9 mouse cellular contexts compared by ENCODE assay signal in genomic region chr1:174501661-174502030, GRCm38 (mm10). TPM values are rescaled to one million over a fixed set of nuclear protein-coding genes. Genes with fewer than 3 reads are reported as not detected.
DNase-seq lines count a peak whose midpoint lies in the region; ATAC-seq and TF ChIP-seq lines count a peak whose summit lies in the region.
"Had no signal": no experiment of that assay in that cellular context is flagged by ENCODE, and none has a peak within 500 bp of the region (broad histone marks: within the 10 kb centered on the region; RNA-seq: fewer than 3 reads in every experiment).

Gene Fmn2, plus strand, starts transcription at chr1:174501825.

- peaks cover 1% of the 10 kb centered on the region; the same call in 1 of the 2 replicates for H3K27me3 ChIP-seq in kidney, adult 2 months (replicated peaks; ENCODE audit: control insufficient read depth, insufficient read depth, low read length)
- H3K27me3 ChIP-seq in hindbrain, embryonic 16.5 days (replicated peaks; ENCODE audit: control insufficient read depth, insufficient read depth, low read length): no peaks in the 10 kb centered on the region
- peaks cover 8% of the 10 kb centered on the region; the same call in 1 of the 2 replicates for H3K27me3 ChIP-seq in limb, embryonic 11.5 days (ENCODE audit: control insufficient read depth, insufficient read depth, low read length)
- no peaks in the 10 kb centered on the region for H3K27me3 ChIP-seq in midbrain, embryonic 14.5 days (ENCODE audit: control insufficient read depth, insufficient read depth, low read length)

- H3K9me3 ChIP-seq in hindbrain, embryonic 16.5 days (ENCODE audit: control insufficient read depth, low read length): no peaks in the 10 kb centered on the region
- no peaks in the 10 kb centered on the region for H3K9me3 ChIP-seq in limb, embryonic 11.5 days (ENCODE audit: control insufficient read depth, low read length)
- no peaks in the 10 kb centered on the region for H3K9me3 ChIP-seq in midbrain, embryonic 14.5 days (ENCODE audit: control insufficient read depth, low read length)

- H3K9ac ChIP-seq in hindbrain, embryonic 16.5 days (ENCODE audit: low read depth, low read length): peak within 1 kb of the TSS; percentile 95
- H3K9ac ChIP-seq in limb, embryonic 11.5 days (ENCODE audit: low read length): peak within 1 kb of the TSS; percentile 67
- H3K9ac ChIP-seq in midbrain, embryonic 14.5 days (replicated peaks; ENCODE audit: low read length): peak within 1 kb of the TSS; percentile 93

- intact Hi-C loops in gastrocnemius, adult 2 months (cut with DNase I): no loop called here

- no peak for TF ChIP-seq CTCF in kidney, adult 2 months (conservative IDR thresholded peaks at IDR 0.05; ENCODE audit: insufficient read depth, insufficient read length, low read depth, low read length)
- TF ChIP-seq CTCF in gastrocnemius, adult 2 months (IDR thresholded peaks at IDR 0.05): no peak

- peak within 1 kb of the TSS; percentile 77 for H3K4me2 ChIP-seq in hindbrain, embryonic 16.5 days (ENCODE audit: low read length)
- H3K4me2 ChIP-seq in limb, embryonic 11.5 days (ENCODE audit: low read depth, severe bottlenecking): peak within 1 kb of the TSS; percentile 97
- peak within 1 kb of the TSS; percentile 93 for H3K4me2 ChIP-seq in midbrain, embryonic 14.5 days (ENCODE audit: low read length)

- TF ChIP-seq POLR2A in kidney, adult 2 months (IDR thresholded peaks at IDR 0.05; ENCODE audit: low read depth, low read length): no peak

- no peak within 1 kb of the TSS for H3K27ac ChIP-seq in kidney, adult 2 months (ENCODE audit: insufficient read depth, low read depth, low read length)
- peak within 1 kb of the TSS; percentile 35; the same call in 1 of the 2 replicates for H3K27ac ChIP-seq in gastrocnemius, adult 2 months
- H3K27ac ChIP-seq in hindbrain, embryonic 16.5 days (ENCODE audit: low read depth, low read length): peak within 1 kb of the TSS; percentile 90
- H3K27ac ChIP-seq in limb, embryonic 11.5 days (replicated peaks; ENCODE audit: low read depth, low read length): no peak within 1 kb of the TSS; the same call in 1 of the 2 replicates
- H3K27ac ChIP-seq in midbrain, embryonic 14.5 days (replicated peaks; ENCODE audit: low read depth, low read length): peak within 1 kb of the TSS; percentile 93
- H3K27ac ChIP-seq: macrophage had no signal

- H3K36me3 ChIP-seq in kidney, adult 2 months (ENCODE audit: control insufficient read depth, insufficient read depth, low read length): no peaks in the 10 kb centered on the region
- H3K36me3 ChIP-seq in hindbrain, embryonic 16.5 days (ENCODE audit: control insufficient read depth, insufficient read depth, low read length): no peaks in the 10 kb centered on the region
- no peaks in the 10 kb centered on the region for H3K36me3 ChIP-seq in limb, embryonic 11.5 days (ENCODE audit: control insufficient read depth, insufficient read depth, low read length)
- H3K36me3 ChIP-seq in midbrain, embryonic 14.5 days (ENCODE audit: control insufficient read depth, insufficient read depth, low read length): no peaks in the 10 kb centered on the region

- DNase-seq in kidney, adult 2 months: no peak
- DNase-seq in kidney, adult 8-10 months: no peak
- DNase-seq in gastrocnemius, adult 2 months: peak; percentile 47
- peak; percentile 86 for DNase-seq in limb, embryonic 11.5 days (ENCODE audit: low spot score)
- peak; percentile 91 for DNase-seq in midbrain, embryonic 14.5 days
- DNase-seq in spleen, postnatal 36 days (ENCODE audit: low spot score in 2 of 2): peak; percentile 27 to 33

- H3K4me3 ChIP-seq in kidney, adult 2 months (ENCODE audit: insufficient read depth, low read depth, low read length): peak within 1 kb of the TSS; percentile 12; the same call in 1 of the 2 replicates
- H3K4me3 ChIP-seq in gastrocnemius, adult 2 months: peak within 1 kb of the TSS; percentile 68
- peak within 1 kb of the TSS; percentile 83 for H3K4me3 ChIP-seq in hindbrain, embryonic 16.5 days (ENCODE audit: low read length)
- H3K4me3 ChIP-seq in limb, embryonic 11.5 days (ENCODE audit: low read depth, low read length): peak within 1 kb of the TSS; percentile 60
- peak within 1 kb of the TSS; percentile 84 for H3K4me3 ChIP-seq in midbrain, embryonic 14.5 days (replicated peaks; ENCODE audit: low read depth, low read length)

- peak; percentile 83 for ATAC-seq in common myeloid progenitor, adult 5-6 weeks (replicated peaks; ENCODE audit: low read depth, poor library complexity, severe bottlenecking)
- ATAC-seq in hindbrain, embryonic 16.5 days: peak; percentile 95
- peak; percentile 98 for ATAC-seq in limb, embryonic 11.5 days (ENCODE audit: insufficient number of reproducible peaks, low FRiP score, low TSS enrichment, low read depth)
- peak; percentile 93 for ATAC-seq in midbrain, embryonic 14.5 days (ENCODE audit: low FRiP score, low TSS enrichment)

- no peaks in the 10 kb centered on the region for H3K4me1 ChIP-seq in kidney, adult 2 months (ENCODE audit: control insufficient read depth, insufficient read depth, low read length)
- H3K4me1 ChIP-seq in hindbrain, embryonic 16.5 days (ENCODE audit: control insufficient read depth, insufficient read depth, low read depth, low read length): peaks cover 23% of the 10 kb centered on the region
- H3K4me1 ChIP-seq in limb, embryonic 11.5 days (ENCODE audit: control insufficient read depth, insufficient read depth, low read length): peaks cover 3% of the 10 kb centered on the region; the same call in 1 of the 2 replicates
- H3K4me1 ChIP-seq in midbrain, embryonic 14.5 days (ENCODE audit: control insufficient read depth, insufficient read depth, low read length): peaks cover 25% of the 10 kb centered on the region

- 2% methylated on average over 29 of the region's 29 CpGs for WGBS in kidney, adult 2 months
- WGBS in hindbrain, embryonic 16.5 days: under 1% methylated on average over 28 of the region's 29 CpGs
- under 1% methylated on average over 29 of the region's 29 CpGs for WGBS in limb, embryonic 11.5 days
- WGBS in midbrain, embryonic 14.5 days: under 1% methylated on average over 29 of the region's 29 CpGs

RNA-seq across cellular contexts. Expression of gene Fmn2, which starts in this region (rescaled TPM):
- 0.04 and 0.06 TPM in 2 replicates for polyA plus RNA-seq in kidney, adult 2 months (2012; rRNA removed)
- total RNA-seq in common myeloid progenitor, adult 5-6 weeks (2017): 0.59 TPM in 1 of 2 replicates, not detected in the other
- under 1 TPM; 0.26 to 0.28 TPM for total RNA-seq in gastrocnemius, adult 2 months (2021)
- 6.3 and 6.5 TPM in 2 replicates for polyA plus RNA-seq in hindbrain, embryonic 16.5 days (2015; fragmentation: Nextera tagmentation; extraction: Ambion mirVana)
- polyA plus RNA-seq in limb, embryonic 11.5 days (2014; fragmentation: Nextera tagmentation; extraction: Ambion mirVana): 1.2 and 1.3 TPM in 2 replicates
- polyA plus RNA-seq in midbrain, embryonic 14.5 days (2014; fragmentation: Nextera tagmentation; extraction: Ambion mirVana): 9.4 and 10.3 TPM in 2 replicates
- polyA plus RNA-seq: macrophage had no signal

Comparison
In these comparisons a context has a peak if more than half of its experiments do, and no peak if none do; other contexts are left out.
1. Peak in ATAC-seq in common myeloid progenitor, adult 5-6 weeks; RNA of the gene not detected or under 1 TPM.
2. Peak in DNase-seq, H3K4me3 ChIP-seq and H3K27ac ChIP-seq in gastrocnemius, adult 2 months; RNA of the gene not detected or under 1 TPM.
3. DNase-seq: peak in limb, embryonic 11.5 days (single experiment), midbrain, embryonic 14.5 days (single experiment) and spleen, postnatal 36 days (2 of 2); none in kidney, adult 2 months (single experiment) and kidney, adult 8-10 months (0 of 2).
4. H3K27ac ChIP-seq: peak in hindbrain, embryonic 16.5 days (single experiment) and midbrain, embryonic 14.5 days (single experiment); none in kidney, adult 2 months (single experiment) and limb, embryonic 11.5 days (single experiment).
5. H3K4me3 ChIP-seq: peak in every context shown above with its lines; median percentile 84 in midbrain, embryonic 14.5 days; 83 in hindbrain, embryonic 16.5 days; 68 in gastrocnemius, adult 2 months; 60 in limb, embryonic 11.5 days; 12 in kidney, adult 2 months.
6. Peak in every context shown above with its lines, with median percentiles within 50 percentile points of each other: ATAC-seq, H3K4me2 ChIP-seq and H3K9ac ChIP-seq.